Mouse (Mus musculus): ENCODE measurements around the gene Dcaf12. TPM values are rescaled to one million over a fixed set of nuclear protein-coding genes. Genes with fewer than 3 reads are reported as not detected.

Gene Dcaf12
- 41.9 TPM in 2 replicates for polyA plus RNA-seq (2015; fragmentation: Nextera tagmentation; extraction: Ambion mirVana)

GRCm38 (mm10) chr4:41314141-41315129 is at the start of gene Dcaf12:
Gene Dcaf12 (minus strand): TSS chr4:41314889.
- peak; percentile 89 for ATAC-seq (ENCODE audit: extremely low read depth, insufficient number of reproducible peaks, low FRiP score, low TSS enrichment)
- Histone ChIP-seq H3K27me3 (replicated peaks) (no peaks in the 10 kb centered on the region), H3K4me1 (peaks cover 25% of the 10 kb centered on the region), H3K27ac (replicated peaks) (peak within 1 kb of the TSS; percentile 99), H3K4me2 (peak within 1 kb of the TSS; percentile 85), H3K4me3 (peak within 1 kb of the TSS; percentile 85), H3K9me3 (no peaks in the 10 kb centered on the region), H3K9ac (peak within 1 kb of the TSS; percentile 94), H3K36me3 (peaks cover 38% of the 10 kb centered on the region)
- WGBS, result under 1% methylated on average over 70 of the region's 70 CpGs

- no peaks in the 10 kb centered on the region for H3K4me1 ChIP-seq
- H3K4me2 ChIP-seq, result no peak overlapping the region
- no peak overlapping the region for H3K4me3 ChIP-seq
- ATAC-seq (ENCODE audit: extremely low read depth, insufficient number of reproducible peaks, low FRiP score, low TSS enrichment), result no peak
- H3K9me3 ChIP-seq, result no peaks in the 10 kb centered on the region
- H3K9ac ChIP-seq, result no peak overlapping the region
- H3K36me3 ChIP-seq, result peaks cover 13% of the 10 kb centered on the region
- H3K27ac ChIP-seq (replicated peaks), result no peak overlapping the region
- H3K27me3 ChIP-seq (replicated peaks), result no peaks in the 10 kb centered on the region
- WGBS, result 91% methylated on average over 3 of the region's 3 CpGs
Measured at GRCm38 (mm10) chr4:41361059-41361458, 46.4 kb upstream of the Dcaf12 start.

DNA sequence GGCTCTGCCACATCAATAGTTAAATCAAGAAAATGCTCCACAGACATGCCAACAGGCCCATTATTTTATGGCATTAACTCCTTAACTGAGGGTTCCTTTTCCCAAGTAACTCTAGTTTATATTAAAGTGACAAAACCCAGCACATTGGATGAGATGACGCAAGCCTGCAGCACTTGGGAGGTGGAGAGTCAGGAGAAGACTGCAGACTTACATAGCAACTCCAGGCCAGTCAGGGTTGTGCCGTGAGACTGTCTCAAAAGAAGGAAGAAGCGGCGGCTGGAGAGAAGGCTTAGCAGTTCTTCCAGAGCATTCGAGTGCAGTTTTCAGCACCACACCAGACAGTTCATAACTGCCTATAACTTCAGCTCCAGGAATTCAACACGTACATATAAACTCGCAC is 44.7 kb upstream of the Dcaf12 start:
- 87% methylated on average over 7 of the region's 7 CpGs for WGBS
- peaks cover 24% of the 10 kb centered on the region for H3K36me3 ChIP-seq
- H3K4me3 ChIP-seq, result no peak overlapping the region
- no peak overlapping the region for H3K4me2 ChIP-seq
- ATAC-seq (ENCODE audit: extremely low read depth, insufficient number of reproducible peaks, low FRiP score, low TSS enrichment), result no peak
- no peak overlapping the region for H3K9ac ChIP-seq
- H3K27ac ChIP-seq (replicated peaks), result no peak overlapping the region
- no peaks in the 10 kb centered on the region for H3K4me1 ChIP-seq
- H3K9me3 ChIP-seq, result no peaks in the 10 kb centered on the region
- no peaks in the 10 kb centered on the region for H3K27me3 ChIP-seq (replicated peaks)

DNA sequence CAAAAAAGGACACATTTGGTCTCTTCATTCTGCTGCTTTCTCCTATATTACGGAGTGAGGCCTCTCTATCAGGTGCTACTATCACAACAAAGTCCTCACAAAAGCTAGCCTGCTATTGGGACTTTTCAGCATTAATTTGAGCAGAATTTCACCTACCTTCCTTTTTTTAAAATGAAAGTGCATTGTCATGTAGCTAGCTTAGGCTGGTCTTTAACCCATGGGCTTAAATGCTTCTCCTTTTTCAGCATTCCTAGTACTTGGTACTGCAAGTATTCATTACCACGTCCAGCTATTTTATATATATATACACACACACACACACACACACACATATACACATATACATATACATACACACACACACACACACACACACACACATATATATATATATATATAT is 44.0 kb upstream of the Dcaf12 start:
- H3K27ac ChIP-seq (replicated peaks), result no peak overlapping the region
- peaks cover 24% of the 10 kb centered on the region for H3K36me3 ChIP-seq
- no peak overlapping the region for H3K4me3 ChIP-seq
- H3K4me2 ChIP-seq, result no peak overlapping the region
- no peaks in the 10 kb centered on the region for H3K27me3 ChIP-seq (replicated peaks)
- WGBS, result 86% methylated on average over 2 of the region's 2 CpGs
- no peak for ATAC-seq (ENCODE audit: extremely low read depth, insufficient number of reproducible peaks, low FRiP score, low TSS enrichment)
- H3K9me3 ChIP-seq, result no peaks in the 10 kb centered on the region
- H3K4me1 ChIP-seq, result no peaks in the 10 kb centered on the region
- no peak overlapping the region for H3K9ac ChIP-seq

DNA sequence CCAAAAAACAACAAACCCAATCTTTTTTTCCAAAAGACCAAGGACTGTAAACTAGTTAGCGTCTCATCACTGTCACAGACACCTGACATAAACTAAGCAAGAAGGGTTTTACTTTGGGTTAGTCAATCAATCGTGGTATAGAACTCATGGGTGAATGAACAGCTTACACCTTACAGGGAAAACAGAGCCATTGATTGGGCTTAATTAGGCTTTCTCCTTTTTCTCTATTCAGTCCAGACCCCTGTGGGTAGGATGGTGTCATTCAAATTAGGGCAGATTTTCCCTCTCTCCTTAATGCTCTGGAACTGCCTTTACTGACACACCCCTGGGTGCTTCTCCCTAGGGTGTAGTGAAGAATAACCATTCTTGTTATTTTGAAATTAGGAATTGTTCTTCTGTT is 42.5 kb upstream of the Dcaf12 start:
- 79% methylated on average over 2 of the region's 2 CpGs for WGBS
- no peak overlapping the region for H3K27ac ChIP-seq (replicated peaks)

DNA sequence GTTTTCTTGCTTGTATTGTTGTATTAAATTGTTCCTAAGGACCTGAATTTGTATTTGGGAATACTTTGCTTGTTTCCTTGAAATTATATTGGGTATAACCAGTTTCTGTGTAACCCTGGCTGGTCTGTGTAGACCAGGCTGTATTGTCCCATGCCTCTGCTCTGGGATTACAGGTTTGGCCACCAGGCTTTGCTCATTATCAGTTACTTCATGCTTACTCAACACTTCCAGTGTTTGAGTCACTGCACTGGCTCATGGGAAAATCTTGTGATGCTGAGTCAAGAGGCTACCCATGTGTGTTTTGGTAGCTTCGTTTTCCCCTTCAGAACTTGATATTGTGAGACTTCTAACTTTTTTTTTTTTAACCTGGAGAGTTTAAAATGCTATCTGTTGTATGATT is 38.6 kb upstream of the Dcaf12 start:
- Histone ChIP-seq H3K36me3 (peaks cover 33% of the 10 kb centered on the region), H3K4me2 (no peak overlapping the region), H3K9ac (no peak overlapping the region), H3K4me3 (no peak overlapping the region), H3K27me3 (replicated peaks) (no peaks in the 10 kb centered on the region), H3K9me3 (no peaks in the 10 kb centered on the region), H3K4me1 (peaks cover 10% of the 10 kb centered on the region), H3K27ac (replicated peaks) (no peak overlapping the region)
- no peak for ATAC-seq (ENCODE audit: extremely low read depth, insufficient number of reproducible peaks, low FRiP score, low TSS enrichment)
- WGBS, result 92% methylated on average over 1 of the region's 1 CpGs

More for the DNA sequence above, 42.5 kb upstream of the Dcaf12 start:
- Histone ChIP-seq H3K9ac (no peak overlapping the region), H3K27me3 (replicated peaks) (no peaks in the 10 kb centered on the region), H3K36me3 (peaks cover 36% of the 10 kb centered on the region), H3K4me3 (no peak overlapping the region), H3K4me1 (no peaks in the 10 kb centered on the region), H3K9me3 (no peaks in the 10 kb centered on the region), H3K4me2 (no peak overlapping the region)
- no peak for ATAC-seq (ENCODE audit: extremely low read depth, insufficient number of reproducible peaks, low FRiP score, low TSS enrichment)

- ATAC-seq (ENCODE audit: extremely low read depth, insufficient number of reproducible peaks, low FRiP score, low TSS enrichment), result no peak
- Histone ChIP-seq H3K9me3 (no peaks in the 10 kb centered on the region), H3K9ac (no peak overlapping the region), H3K4me2 (no peak overlapping the region), H3K4me1 (peaks cover 15% of the 10 kb centered on the region), H3K4me3 (no peak overlapping the region), H3K36me3 (peaks cover 33% of the 10 kb centered on the region), H3K27me3 (replicated peaks) (no peaks in the 10 kb centered on the region), H3K27ac (replicated peaks) (no peak overlapping the region)
- WGBS, result 84% methylated on average over 4 of the region's 4 CpGs
Measured at GRCm38 (mm10) chr4:41352758-41353157, 38.1 kb upstream of the Dcaf12 start.

- Histone ChIP-seq H3K36me3 (peaks cover 22% of the 10 kb centered on the region), H3K4me3 (peak overlapping the region; percentile 75), H3K9ac (peak overlapping the region; percentile 93), H3K4me1 (peaks cover 20% of the 10 kb centered on the region), H3K4me2 (peak overlapping the region; percentile 84), H3K9me3 (no peaks in the 10 kb centered on the region), H3K27me3 (replicated peaks) (no peaks in the 10 kb centered on the region), H3K27ac (replicated peaks) (peak overlapping the region; percentile 92)
- ATAC-seq (ENCODE audit: extremely low read depth, insufficient number of reproducible peaks, low FRiP score, low TSS enrichment), result peak; percentile 22; the same call in 1 of the 2 replicates
- 1% methylated on average over 21 of the region's 28 CpGs for WGBS
Measured at GRCm38 (mm10) chr4:41349199-41349591, 34.5 kb upstream of the Dcaf12 start.

GRCm38 (mm10) chr4:41348584-41349198 is 34.0 kb upstream of the Dcaf12 start, which contains the start of gene Ubap1:
Gene Ubap1 (plus strand): TSS chr4:41348996.
- Histone ChIP-seq H3K4me1 (peaks cover 20% of the 10 kb centered on the region), H3K4me2 (peak within 1 kb of the TSS; percentile 84), H3K36me3 (peaks cover 22% of the 10 kb centered on the region), H3K27ac (replicated peaks) (peak within 1 kb of the TSS; percentile 92), H3K9me3 (no peaks in the 10 kb centered on the region), H3K4me3 (peak within 1 kb of the TSS; percentile 75), H3K27me3 (replicated peaks) (no peaks in the 10 kb centered on the region), H3K9ac (peak within 1 kb of the TSS; percentile 93)
- under 1% methylated on average over 31 of the region's 31 CpGs for WGBS
- peak; percentile 94 for ATAC-seq (ENCODE audit: extremely low read depth, insufficient number of reproducible peaks, low FRiP score, low TSS enrichment)

- H3K27me3 ChIP-seq (replicated peaks), result no peaks in the 10 kb centered on the region
- no peaks in the 10 kb centered on the region for H3K9me3 ChIP-seq
- peaks cover 17% of the 10 kb centered on the region for H3K36me3 ChIP-seq
- WGBS, result 31% methylated on average over 4 of the region's 5 CpGs
- no peak for ATAC-seq (ENCODE audit: extremely low read depth, insufficient number of reproducible peaks, low FRiP score, low TSS enrichment)
- H3K9ac ChIP-seq, result peak overlapping the region; percentile 59
- H3K4me1 ChIP-seq, result peaks cover 20% of the 10 kb centered on the region
- H3K4me3 ChIP-seq, result peak overlapping the region; percentile 75
- peak overlapping the region; percentile 63; the same call in 1 of the 2 replicates for H3K27ac ChIP-seq (replicated peaks)
- H3K4me2 ChIP-seq, result peak overlapping the region; percentile 67
Measured at GRCm38 (mm10) chr4:41347839-41348238, 33.1 kb upstream of the Dcaf12 start.

DNA sequence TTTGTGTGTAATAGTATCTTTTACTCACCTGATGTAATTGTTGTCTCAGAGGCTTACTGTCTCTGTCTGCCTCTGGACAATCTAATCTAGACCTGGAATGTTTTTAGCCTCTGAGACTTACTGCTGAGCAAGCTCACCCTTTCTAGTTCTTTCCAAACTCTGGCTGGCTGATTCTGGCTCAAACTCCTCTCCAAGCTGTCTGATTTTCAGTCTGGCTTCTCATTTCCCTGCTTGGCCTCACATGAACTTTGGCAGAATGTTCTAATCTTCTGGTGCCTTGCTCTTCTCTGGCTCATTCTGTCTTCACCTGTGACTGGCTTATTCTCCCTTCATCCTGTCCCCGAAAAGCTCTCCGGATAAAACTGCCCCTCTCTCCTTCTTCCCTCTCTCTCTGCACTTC is 31.3 kb upstream of the Dcaf12 start:
- Histone ChIP-seq H3K4me2 (no peak overlapping the region), H3K4me3 (no peak overlapping the region), H3K27ac (replicated peaks) (no peak overlapping the region), H3K9me3 (no peaks in the 10 kb centered on the region), H3K36me3 (no peaks in the 10 kb centered on the region), H3K4me1 (peaks cover 20% of the 10 kb centered on the region), H3K27me3 (replicated peaks) (no peaks in the 10 kb centered on the region), H3K9ac (0 out of 2 replicates have a peak overlapping the region, but pooled peaks have one; percentile 28)
- WGBS, result 58% methylated on average over 2 of the region's 2 CpGs
- ATAC-seq (ENCODE audit: extremely low read depth, insufficient number of reproducible peaks, low FRiP score, low TSS enrichment), result no peak
